Mouse (Mus musculus) bone marrow macrophage, adult 2 months (primary cell): ENCODE results near the gene Abcf2.

Experiments
- CTCF ChIP-seq: IDR thresholded peaks from 2 replicates; pipeline ENCODE4 v1.5.1; 2012; ENCODE audit warnings: low read depth, mild to moderate bottlenecking, low read length, moderate library complexity
- POLR2A ChIP-seq: IDR thresholded peaks from 2 replicates; pipeline ENCODE4 v1.6.1; 2012; ENCODE audit warnings: mild to moderate bottlenecking, low read depth, low read length, borderline replicate concordance

- TF ChIP-seq CTCF (no peak), POLR2A (no peak)
These were observed 21.9 kb upstream of the Abcf2 start for GRCm38 (mm10) chr5:24599137-24599536.
